Mouse (Mus musculus) midbrain, embryonic 15.5 days (tissue): ENCODE results near the gene Ndufb4. TPM values are rescaled to one million over a fixed set of nuclear protein-coding genes. Genes with fewer than 3 reads are reported as not detected.
"Not testable (repeated sequence)": the region's sequence is repeated elsewhere in the genome, so short reads cannot be mapped to it uniquely, and the experiment has no call there.

ENCODE experiments used
- ATAC-seq: fragments of 200-750 bp; cut with Nextera tagmentation; replicated peaks from 2 replicates; pipeline ENCODE4 v1.8.0; 2017; ENCODE audit warnings: moderate TSS enrichment
- H3K27ac ChIP-seq: fragments of 300-500 bp; sonication (generic); 2 replicates; pipeline ENCODE4 v1.5.1; 2015; ENCODE audit warnings: mild to moderate bottlenecking, inconsistent platforms
- H3K27me3 ChIP-seq: fragments of 300-500 bp; sonication (generic); replicated peaks from 2 replicates; pipeline ENCODE4 v1.6.1; 2015; ENCODE audit warnings: inconsistent platforms
- H3K36me3 ChIP-seq: fragments of 300-500 bp; sonication (generic); replicated peaks from 2 replicates; pipeline ENCODE4 v1.6.1; 2015; ENCODE audit warnings: inconsistent platforms
- H3K4me1 ChIP-seq: fragments of 300-500 bp; sonication (generic); 2 replicates; pipeline ENCODE4 v1.6.1; 2015; ENCODE audit warnings: inconsistent platforms
- H3K4me2 ChIP-seq: fragments of 300-500 bp; sonication (generic); 2 replicates; pipeline ENCODE4 v1.6.1; 2015; ENCODE audit warnings: inconsistent platforms, mild to moderate bottlenecking, moderate library complexity
- H3K4me3 ChIP-seq: fragments of 300-500 bp; sonication (generic); 2 replicates; pipeline ENCODE4 v1.5.1; 2015; ENCODE audit warnings: mild to moderate bottlenecking, inconsistent platforms
- H3K9ac ChIP-seq: fragments of 300-500 bp; sonication (generic); 2 replicates; pipeline ENCODE4 v1.6.1; 2015; ENCODE audit warnings: mild to moderate bottlenecking, inconsistent platforms
- H3K9me3 ChIP-seq: fragments of 300-500 bp; sonication (generic); 2 replicates; pipeline ENCODE4 v1.6.1; 2016; ENCODE audit warnings: inconsistent platforms
- WGBS: fragments of 180-500 bp; shearing (Covaris S2); methylation state at CpG from one replicate; pipeline ENCODE4 v1.1.7; 2015; ENCODE audit warnings: mixed read lengths; 5-methylcytosine and 5-hydroxymethylcytosine counted together
- polyA plus RNA-seq: library from polyadenylated mRNA; unstranded; fragments of >200 nt; fragmentation: Nextera tagmentation; extraction: Ambion mirVana; gene quantifications from 2 replicates; pipeline ENCODE4 v1.2.1, GENCODE M21; 2015

Gene Ndufb4
- polyA plus RNA-seq, 1 experiment from 2014 or later = 49.9 TPM

DNA sequence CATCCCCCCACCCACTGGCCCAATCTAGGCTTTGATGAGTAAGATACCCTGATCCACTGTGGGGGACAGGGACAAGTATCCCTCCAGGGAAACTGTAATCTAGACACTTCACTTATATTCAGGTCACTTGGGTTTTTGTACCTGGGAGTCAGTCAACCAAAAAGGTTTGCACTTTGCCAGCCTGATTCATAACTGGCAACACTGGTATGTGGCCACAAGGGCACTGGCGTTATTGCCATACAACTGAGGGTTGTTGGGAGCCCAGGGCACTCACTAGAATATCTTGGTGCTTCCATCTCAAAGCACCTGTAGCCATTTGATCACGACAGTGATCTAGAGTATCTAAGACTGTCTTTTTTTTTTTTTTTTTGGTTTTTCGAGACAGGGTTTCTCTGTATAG is 8.5 kb downstream of the Ndufb4 start:
- H3K36me3 ChIP-seq = peaks cover 19% of the 10 kb centered on the region; the same call in 1 of the 2 replicates
- no peak overlapping the region for H3K27ac ChIP-seq
- no peaks in the 10 kb centered on the region for H3K9me3 ChIP-seq
- H3K9ac ChIP-seq = no peak overlapping the region
- H3K4me2 ChIP-seq = no peak overlapping the region
- ATAC-seq = no peak
- no peaks in the 10 kb centered on the region; the same call in 1 of the 2 replicates for H3K4me1 ChIP-seq
- 97% methylated on average over 3 of the region's 3 CpGs for WGBS
- no peak overlapping the region for H3K4me3 ChIP-seq
- H3K27me3 ChIP-seq = no peaks in the 10 kb centered on the region

DNA sequence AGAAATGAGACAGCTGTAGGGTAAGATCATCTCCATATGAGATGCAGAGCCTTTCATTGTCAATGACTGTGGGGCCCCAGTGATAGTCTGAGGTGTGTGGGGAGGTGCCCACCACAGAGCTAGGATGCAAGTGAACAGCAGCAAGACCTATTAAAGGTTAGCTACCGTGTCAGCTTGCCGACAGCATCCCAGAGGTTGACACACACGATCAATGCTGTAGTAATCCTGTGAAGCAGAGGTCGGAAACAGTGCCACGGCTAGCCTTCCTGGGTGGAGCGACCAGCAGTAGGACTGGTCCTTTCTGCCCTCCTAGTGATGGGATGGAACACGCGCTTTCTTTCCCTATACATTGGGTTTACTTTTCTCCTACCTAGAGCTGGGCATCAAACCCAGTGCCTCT is 9.0 kb downstream of the Ndufb4 start:
- peak; percentile 37; the same call in 1 of the 2 replicates for ATAC-seq
- no peak overlapping the region for H3K4me2 ChIP-seq

DNA sequence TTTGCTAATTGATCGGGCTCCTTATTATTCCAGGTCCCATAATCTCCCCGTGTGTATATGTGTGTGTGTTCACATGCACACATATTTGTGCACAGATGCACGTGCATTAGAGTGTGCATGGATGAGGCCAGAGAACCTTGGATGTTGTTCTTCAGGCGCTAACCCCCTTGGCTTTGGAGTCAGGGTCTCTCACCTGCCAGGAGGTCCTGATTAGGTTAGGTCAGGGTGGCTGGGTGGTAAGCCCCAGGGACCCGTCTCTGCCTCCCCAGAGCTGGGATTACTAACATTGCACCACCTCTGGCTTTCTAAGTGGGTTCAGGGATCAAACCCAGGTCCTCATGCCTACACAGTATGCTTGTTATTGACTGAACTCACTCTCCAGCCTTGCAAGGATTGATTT is 9.8 kb downstream of the Ndufb4 start:
- WGBS = 93% methylated on average over 5 of the region's 5 CpGs
- 0 out of 2 replicates have a peak, but pooled peaks have one; percentile 14 for ATAC-seq
- no peak overlapping the region for H3K4me3 ChIP-seq
- H3K36me3 ChIP-seq = peaks cover 19% of the 10 kb centered on the region; the same call in 1 of the 2 replicates
- H3K27me3 ChIP-seq = no peaks in the 10 kb centered on the region
- no peaks in the 10 kb centered on the region for H3K9me3 ChIP-seq
- H3K4me1 ChIP-seq = no peaks in the 10 kb centered on the region
- H3K4me2 ChIP-seq = no peak overlapping the region
- no peak overlapping the region for H3K9ac ChIP-seq
- no peak overlapping the region for H3K27ac ChIP-seq

More for the DNA sequence above, 9.0 kb downstream of the Ndufb4 start:
- no peak overlapping the region for H3K9ac ChIP-seq
- no peak overlapping the region for H3K27ac ChIP-seq
- H3K4me3 ChIP-seq = no peak overlapping the region
- H3K9me3 ChIP-seq = no peaks in the 10 kb centered on the region
- H3K36me3 ChIP-seq = peaks cover 19% of the 10 kb centered on the region; the same call in 1 of the 2 replicates
- 92% methylated on average over 8 of the region's 8 CpGs for WGBS
- no peaks in the 10 kb centered on the region for H3K27me3 ChIP-seq
- no peaks in the 10 kb centered on the region; the same call in 1 of the 2 replicates for H3K4me1 ChIP-seq

DNA sequence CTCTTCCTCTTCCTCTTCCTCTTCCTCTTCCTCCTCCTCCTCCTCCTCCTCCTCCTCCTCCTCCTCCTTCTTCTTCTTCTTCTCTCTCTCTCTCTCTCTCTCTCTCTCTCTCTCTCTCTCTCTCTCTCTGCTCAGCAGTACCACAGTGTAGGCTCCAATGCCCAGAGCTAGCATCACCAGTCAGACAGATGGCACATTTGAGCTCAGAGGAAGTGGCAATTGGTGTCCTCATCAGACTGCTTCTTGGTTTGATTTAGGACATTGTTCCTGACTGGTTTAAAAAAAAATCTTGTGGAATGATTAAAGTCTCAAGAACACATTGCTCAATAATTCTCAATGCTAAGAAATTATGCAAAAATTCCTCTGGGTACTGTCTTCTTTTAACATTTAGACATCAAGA is 13.7 kb downstream of the Ndufb4 start:
- H3K9ac ChIP-seq, H3K4me1 ChIP-seq, H3K9me3 ChIP-seq, H3K36me3 ChIP-seq, H3K4me3 ChIP-seq, H3K4me2 ChIP-seq, H3K27me3 ChIP-seq, H3K27ac ChIP-seq, ATAC-seq: not testable (repeated sequence)

DNA sequence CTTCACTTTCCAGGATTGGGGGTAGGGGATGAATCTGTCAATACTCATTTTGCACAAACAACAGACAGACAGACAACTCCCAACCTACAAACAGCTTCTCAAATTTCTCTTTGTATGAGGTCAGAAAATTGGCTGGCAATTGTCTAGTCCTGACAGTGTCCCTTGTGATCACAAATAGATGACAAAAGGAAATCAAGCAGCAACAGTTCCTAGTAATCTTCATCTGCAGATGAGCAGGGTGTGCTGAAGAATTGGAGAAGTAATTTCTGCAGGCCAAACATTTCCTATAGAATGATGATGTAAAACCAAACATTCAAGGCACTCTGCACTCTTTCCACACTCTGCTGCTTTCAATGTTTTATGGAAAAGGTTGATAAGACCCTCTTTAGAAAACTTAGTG is 16.5 kb downstream of the Ndufb4 start:
- no peak overlapping the region for H3K27ac ChIP-seq
- no peaks in the 10 kb centered on the region for H3K9me3 ChIP-seq
- H3K27me3 ChIP-seq = no peaks in the 10 kb centered on the region
- ATAC-seq = no peak
- H3K36me3 ChIP-seq = no peaks in the 10 kb centered on the region
- no peaks in the 10 kb centered on the region for H3K4me1 ChIP-seq
- no peak overlapping the region for H3K4me2 ChIP-seq
- no peak overlapping the region for H3K9ac ChIP-seq
- no peak overlapping the region for H3K4me3 ChIP-seq

DNA sequence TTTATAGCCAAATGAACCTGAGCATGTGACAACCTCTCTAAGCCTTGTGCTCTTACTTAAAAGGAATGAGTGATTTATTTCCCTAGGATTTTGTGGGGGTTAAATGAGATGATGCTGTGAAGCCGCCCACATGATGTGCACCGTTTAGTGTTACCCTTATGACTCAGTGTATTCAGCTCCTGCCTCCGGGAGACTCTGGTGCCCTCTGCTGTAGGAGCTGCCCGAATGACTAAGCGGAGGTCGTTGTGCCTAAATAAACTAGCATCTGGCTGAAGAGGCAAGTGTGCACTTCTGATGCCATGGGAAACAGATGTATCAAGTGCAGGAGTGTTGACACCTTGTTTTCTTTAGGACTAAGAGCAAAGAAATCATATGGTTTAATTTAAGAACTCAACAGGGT is 18.1 kb downstream of the Ndufb4 start:
- H3K27ac ChIP-seq = no peak overlapping the region
- H3K36me3 ChIP-seq = no peaks in the 10 kb centered on the region
- no peak for ATAC-seq
- H3K4me2 ChIP-seq = no peak overlapping the region
- 53% methylated on average over 6 of the region's 6 CpGs for WGBS
- no peaks in the 10 kb centered on the region for H3K4me1 ChIP-seq
- H3K9me3 ChIP-seq = no peaks in the 10 kb centered on the region
- no peaks in the 10 kb centered on the region for H3K27me3 ChIP-seq
- no peak overlapping the region for H3K9ac ChIP-seq
- no peak overlapping the region for H3K4me3 ChIP-seq

DNA sequence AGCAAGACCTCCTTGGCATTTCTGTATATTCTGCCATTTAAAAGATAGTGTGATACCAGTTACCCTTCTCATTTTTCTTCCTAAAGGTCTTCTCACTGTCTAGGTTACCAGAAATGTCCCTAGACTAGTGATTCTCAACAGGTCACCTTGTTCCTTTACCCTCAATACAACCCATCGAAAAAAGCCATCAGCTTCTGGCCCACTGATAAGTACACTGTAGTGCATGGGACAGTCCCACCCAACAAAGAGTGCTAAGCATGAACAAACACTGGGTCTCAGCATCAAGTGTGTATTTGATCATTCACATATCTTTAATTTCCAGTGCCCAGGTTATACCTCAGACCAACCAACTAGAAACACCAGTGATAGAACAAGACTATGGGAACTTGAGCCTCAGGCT is 19.2 kb downstream of the Ndufb4 start:
- H3K4me3 ChIP-seq = no peak overlapping the region
- no peaks in the 10 kb centered on the region for H3K27me3 ChIP-seq
- H3K27ac ChIP-seq = no peak overlapping the region
- no peaks in the 10 kb centered on the region for H3K36me3 ChIP-seq
- no peaks in the 10 kb centered on the region for H3K4me1 ChIP-seq
- no peak overlapping the region for H3K4me2 ChIP-seq
- 91% methylated on average over 1 of the region's 1 CpGs for WGBS
- no peak for ATAC-seq
- no peaks in the 10 kb centered on the region for H3K9me3 ChIP-seq
- H3K9ac ChIP-seq = no peak overlapping the region

DNA sequence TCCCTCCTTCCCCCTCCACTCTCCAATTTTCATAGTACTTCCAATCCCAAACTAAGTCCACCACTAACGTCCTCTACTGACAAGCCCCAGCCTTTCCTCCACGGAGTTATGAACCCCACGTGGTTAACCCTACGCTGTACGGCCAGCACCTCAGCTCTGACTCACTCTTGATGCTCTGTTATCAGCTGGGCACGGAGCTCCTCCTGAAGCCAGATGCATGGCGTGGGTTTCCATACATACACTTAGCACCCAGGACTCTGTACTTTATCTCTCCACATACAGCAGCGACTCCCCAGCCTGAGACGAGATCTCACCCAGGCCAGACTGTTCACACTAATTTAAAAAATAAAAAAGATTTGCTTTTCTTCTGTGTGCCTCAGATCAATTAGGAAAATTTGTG is 19.7 kb downstream of the Ndufb4 start:
- H3K4me1 ChIP-seq = 0 out of 2 replicates have a peak, but pooled peaks cover 2% of the 10 kb centered on the region
- no peaks in the 10 kb centered on the region for H3K36me3 ChIP-seq
- H3K9me3 ChIP-seq = no peaks in the 10 kb centered on the region
- H3K4me3 ChIP-seq = no peak overlapping the region
- no peaks in the 10 kb centered on the region for H3K27me3 ChIP-seq
- H3K27ac ChIP-seq = no peak overlapping the region
- no peak overlapping the region for H3K9ac ChIP-seq
- H3K4me2 ChIP-seq = no peak overlapping the region
- 71% methylated on average over 9 of the region's 9 CpGs for WGBS
- no peak for ATAC-seq

DNA sequence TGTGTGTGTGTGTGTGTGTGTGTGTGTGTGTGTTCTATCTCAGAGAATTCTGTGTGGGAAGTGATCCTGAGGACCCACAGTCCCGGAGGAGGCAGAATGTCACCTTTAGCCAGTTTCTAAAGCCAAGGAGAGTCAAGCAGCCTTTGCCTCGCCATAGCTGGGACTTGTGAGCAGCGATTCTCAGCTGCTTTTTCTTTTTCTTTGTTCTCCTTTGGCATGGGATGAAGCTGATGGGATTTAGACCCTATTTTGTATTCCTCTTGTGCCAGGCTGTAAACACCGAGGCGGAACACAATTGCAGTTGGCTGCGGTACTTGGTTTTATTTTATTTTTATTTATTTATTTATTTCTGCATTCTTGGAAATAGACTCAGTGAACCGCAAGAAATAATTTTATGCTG is 25.2 kb downstream of the Ndufb4 start:
- H3K36me3 ChIP-seq = no peaks in the 10 kb centered on the region
- H3K4me2 ChIP-seq = no peak overlapping the region
- H3K27me3 ChIP-seq = no peaks in the 10 kb centered on the region
- no peak overlapping the region for H3K4me3 ChIP-seq
- ATAC-seq = no peak; the same call in 1 of the 2 replicates
- H3K9me3 ChIP-seq = no peaks in the 10 kb centered on the region
- H3K27ac ChIP-seq = peak overlapping the region; percentile 55
- H3K9ac ChIP-seq = no peak overlapping the region
- WGBS = 39% methylated on average over 7 of the region's 7 CpGs
- H3K4me1 ChIP-seq = 0 out of 2 replicates have a peak, but pooled peaks cover 5% of the 10 kb centered on the region

DNA sequence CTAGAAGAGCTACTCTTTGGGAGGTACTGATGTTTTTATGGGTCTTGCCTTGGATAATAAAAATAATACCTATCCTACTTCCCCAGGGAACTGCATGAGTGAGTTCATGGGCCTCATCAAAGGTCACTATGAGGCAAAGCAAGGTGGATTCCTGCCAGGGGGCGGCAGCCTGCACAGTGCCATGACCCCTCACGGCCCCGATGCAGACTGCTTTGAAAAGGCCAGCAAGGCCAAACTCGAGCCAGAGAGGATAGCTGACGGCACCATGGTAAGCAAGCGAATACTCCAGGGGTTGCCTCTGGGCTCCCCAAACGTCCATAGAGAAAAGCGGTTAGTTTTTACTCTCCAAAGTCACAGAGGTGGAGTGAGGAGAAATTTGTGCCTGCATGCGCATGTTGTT is 25.9 kb downstream of the Ndufb4 start:
- ATAC-seq = no peak
- Histone ChIP-seq H3K4me1 (peaks cover 9% of the 10 kb centered on the region), H3K36me3 (no peaks in the 10 kb centered on the region), H3K9ac (no peak overlapping the region), H3K4me3 (no peak overlapping the region), H3K4me2 (no peak overlapping the region), H3K27me3 (no peaks in the 10 kb centered on the region), H3K9me3 (no peaks in the 10 kb centered on the region), H3K27ac (no peak overlapping the region)
- WGBS = 76% methylated on average over 9 of the region's 9 CpGs

DNA sequence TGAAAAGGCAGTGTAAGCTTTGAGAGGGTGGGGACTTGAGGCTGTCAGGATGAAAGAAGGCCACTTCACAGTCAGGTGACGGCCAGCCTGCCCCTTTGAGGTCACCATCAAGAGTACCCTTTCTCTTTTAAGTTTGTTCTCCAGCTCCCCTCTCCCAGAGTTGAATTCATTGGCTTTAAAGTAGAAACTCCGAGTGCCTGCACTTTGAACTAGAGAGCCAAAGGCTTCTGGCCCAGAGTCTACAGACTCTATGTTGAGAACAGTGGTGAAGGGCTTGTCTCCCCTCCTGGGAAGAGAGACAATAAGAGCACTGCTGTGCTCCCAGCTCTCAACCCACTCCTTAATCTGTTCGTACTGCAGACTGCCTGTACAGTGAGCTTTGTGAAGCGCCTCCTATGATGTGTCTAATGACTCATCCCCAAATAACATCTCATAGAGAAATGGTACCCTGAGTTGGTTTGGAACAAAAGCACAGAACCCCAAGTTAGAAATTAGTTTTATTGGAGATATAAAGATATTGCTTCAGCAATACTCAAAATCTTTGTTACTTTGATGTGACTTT is 27.8 kb downstream of the Ndufb4 start:
- no peaks in the 10 kb centered on the region for H3K36me3 ChIP-seq
- H3K4me2 ChIP-seq = no peak overlapping the region
- peaks cover 19% of the 10 kb centered on the region for H3K4me1 ChIP-seq
- no peaks in the 10 kb centered on the region for H3K9me3 ChIP-seq
- H3K27me3 ChIP-seq = no peaks in the 10 kb centered on the region
- no peak overlapping the region for H3K27ac ChIP-seq
- H3K4me3 ChIP-seq = no peak overlapping the region
- ATAC-seq = peak; percentile 50; the same call in 1 of the 2 replicates
- H3K9ac ChIP-seq = no peak overlapping the region
- WGBS = 44% methylated on average over 4 of the region's 4 CpGs

DNA sequence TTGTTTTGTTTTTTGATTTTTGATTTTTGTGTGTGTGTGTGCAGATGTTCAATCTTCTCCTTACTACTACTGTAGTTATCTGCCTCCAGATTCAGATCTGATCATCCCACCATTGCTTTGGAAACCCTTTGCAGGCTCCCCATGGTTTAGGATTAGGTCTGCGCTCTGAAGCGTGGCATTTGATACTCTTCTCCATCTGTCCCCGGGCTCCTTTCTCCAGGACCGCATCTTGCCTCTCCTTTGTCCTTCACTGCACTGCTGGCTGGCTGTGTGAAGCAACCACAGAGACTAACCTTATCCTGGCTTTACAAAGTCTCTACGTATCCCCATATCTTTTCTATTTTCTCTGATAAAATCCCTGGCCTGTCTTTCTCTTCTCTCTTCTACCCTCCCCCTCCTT is 31.3 kb downstream of the Ndufb4 start:
- WGBS = 18% methylated on average over 5 of the region's 5 CpGs

DNA sequence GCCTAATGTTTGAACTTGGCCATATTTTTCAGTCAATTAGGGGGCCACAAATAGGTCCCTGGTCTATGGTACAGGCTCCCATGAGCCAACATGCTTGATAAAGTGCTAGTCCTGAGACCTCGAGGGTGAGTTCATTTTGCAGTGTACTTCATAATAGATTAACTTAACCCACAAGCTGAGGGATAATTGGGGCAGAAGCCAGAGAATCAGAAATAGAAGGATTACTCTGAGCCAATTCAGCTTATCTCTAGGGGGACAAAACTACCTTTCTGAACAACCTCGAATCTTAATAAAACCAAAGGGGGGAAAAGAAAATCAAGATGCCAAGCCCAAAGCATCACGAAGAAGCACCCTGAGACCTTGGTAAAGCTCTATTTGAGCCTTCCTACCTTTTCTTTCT is 31.9 kb downstream of the Ndufb4 start:
- Histone ChIP-seq H3K27me3 (no peaks in the 10 kb centered on the region), H3K9ac (no peak overlapping the region), H3K27ac (no peak overlapping the region), H3K36me3 (no peaks in the 10 kb centered on the region), H3K4me1 (peaks cover 19% of the 10 kb centered on the region), H3K9me3 (no peaks in the 10 kb centered on the region), H3K4me3 (no peak overlapping the region), H3K4me2 (no peak overlapping the region)
- no peak for ATAC-seq
- 35% methylated on average over 3 of the region's 3 CpGs for WGBS

More for the DNA sequence above, 31.3 kb downstream of the Ndufb4 start:
- Histone ChIP-seq H3K4me3 (no peak overlapping the region), H3K36me3 (no peaks in the 10 kb centered on the region), H3K9me3 (no peaks in the 10 kb centered on the region), H3K27ac (peak overlapping the region; percentile 17; the same call in 1 of the 2 replicates), H3K27me3 (no peaks in the 10 kb centered on the region), H3K9ac (no peak overlapping the region), H3K4me1 (peaks cover 16% of the 10 kb centered on the region), H3K4me2 (no peak overlapping the region)
- no peak for ATAC-seq
